Mouse (Mus musculus): ENCODE measurements around the gene Adam8.

The Adam8 gene

DNA sequence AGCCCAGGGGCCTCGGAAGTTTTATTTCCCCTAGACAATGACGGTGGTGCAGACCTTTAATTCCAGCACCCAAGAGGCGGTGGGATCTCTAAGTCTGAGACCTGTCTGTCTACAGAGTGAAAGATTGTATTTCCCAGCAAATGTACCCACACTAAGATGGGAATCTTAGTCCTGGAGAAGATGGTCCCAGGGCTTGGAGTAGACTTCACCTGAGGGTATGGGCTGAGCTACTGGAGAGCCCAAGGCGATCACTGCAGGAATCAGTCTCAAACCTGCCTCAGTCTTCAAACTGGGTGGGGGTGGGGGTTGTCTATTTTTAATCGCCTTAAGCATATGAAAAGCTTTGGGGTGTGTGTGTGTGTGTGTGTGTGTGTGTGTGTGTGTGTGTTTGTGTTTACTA, 46.3 kb downstream of the Adam8 start:
- no peak for DNase-seq (ENCODE audit: extremely low spot score)

DNA sequence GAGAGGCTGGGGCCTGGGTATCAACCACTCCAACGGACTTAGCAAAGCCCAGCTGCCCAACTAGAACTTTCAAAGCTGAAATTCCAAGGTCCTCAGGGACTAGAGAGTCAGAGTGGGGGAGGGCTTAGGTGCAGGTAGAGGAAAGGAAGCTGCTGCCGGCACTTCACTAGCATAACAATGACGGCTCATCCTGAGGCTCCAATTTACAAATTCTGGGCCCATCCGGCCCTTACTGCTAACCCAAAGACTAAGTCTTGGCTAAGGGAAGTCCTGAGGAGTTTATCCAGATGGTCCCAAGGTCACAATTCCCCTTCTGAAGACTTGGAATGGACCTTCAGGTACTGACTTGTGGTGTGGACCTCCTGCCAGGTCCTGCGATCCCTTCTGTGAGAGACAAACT, 46.8 kb downstream of the Adam8 start:
- no peak for DNase-seq (ENCODE audit: extremely low spot score)

DNA sequence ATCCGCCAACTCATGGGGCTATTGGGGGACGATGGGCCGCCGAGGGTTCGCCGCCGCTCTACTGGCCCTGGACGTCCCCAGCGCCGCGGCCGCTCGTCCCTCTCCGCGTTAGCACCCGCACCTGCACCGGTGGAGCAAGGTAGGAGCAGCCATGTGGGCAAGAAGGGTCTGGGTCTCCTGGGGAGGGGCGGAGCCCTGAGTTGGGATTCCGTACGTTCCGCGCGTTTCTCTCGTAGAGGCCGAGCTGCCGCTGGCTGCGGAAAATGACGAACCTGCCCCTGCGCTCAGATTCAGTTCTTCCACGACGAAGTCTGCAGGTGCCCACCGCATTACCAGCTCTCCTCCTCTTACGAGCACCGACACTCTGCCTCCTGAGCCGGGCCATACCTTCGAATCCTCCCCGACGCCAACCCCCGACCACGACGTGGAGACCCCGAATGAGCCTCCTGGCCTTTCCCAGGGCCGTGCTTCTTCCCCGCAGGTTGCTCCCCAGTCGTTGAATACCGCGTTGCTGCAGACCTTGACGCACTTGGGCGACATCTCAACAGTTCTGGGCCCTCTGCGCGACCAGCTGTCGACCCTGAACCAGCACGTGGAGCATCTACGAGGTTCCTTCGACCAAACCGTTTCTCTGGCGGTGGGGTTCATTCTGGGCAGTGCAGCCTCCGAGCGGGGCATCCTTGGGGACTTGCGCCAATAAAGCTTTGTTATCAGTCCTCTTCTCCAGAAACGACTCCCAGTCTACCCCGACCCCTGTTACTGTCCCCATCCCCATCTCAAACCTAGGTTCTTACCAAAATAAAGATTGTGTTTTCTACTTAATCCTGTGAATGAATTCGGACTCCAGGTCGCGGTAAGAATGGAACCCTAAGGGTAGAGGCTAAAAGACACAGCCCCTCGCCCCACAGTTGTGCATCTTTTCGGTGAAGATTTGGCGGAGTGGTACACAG, 47.8 kb downstream of the Adam8 start:
- DNase-seq (ENCODE audit: extremely low spot score): peak; percentile 33

DNA sequence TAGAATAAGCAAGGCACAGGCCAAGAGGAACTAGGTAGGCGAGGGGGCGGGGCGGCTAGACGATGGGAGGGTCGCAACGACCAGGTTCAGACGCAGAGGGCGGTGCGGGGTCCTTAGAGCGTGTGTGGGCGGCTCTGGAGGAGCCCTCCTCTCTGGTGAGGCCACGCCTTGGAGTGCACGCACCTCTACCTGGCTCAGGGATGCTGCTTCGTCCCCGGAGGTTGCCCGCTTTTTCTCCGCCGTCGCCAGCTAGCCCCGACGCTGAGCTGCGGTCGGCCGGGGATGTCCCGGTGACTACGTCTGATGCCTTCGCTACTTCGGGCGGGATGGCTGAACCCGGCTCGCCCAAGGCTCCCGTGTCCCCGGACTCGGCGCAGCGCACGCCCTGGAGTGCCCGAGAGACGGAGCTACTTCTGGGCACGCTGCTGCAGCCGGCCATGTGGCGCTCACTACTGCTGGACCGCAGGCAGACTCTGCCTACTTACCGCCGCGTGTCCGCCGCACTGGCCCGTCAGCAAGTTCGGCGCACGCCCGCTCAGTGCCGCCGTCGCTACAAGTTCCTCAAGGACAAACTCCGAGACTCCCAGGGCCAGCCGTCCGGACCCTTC, 48.6 kb downstream of the Adam8 start, which contains the start of gene Utf1:
Utf1 (plus strand) TSS at position 116 of the 608 bp plus-strand sequence.
- peak; percentile 55 for DNase-seq (ENCODE audit: extremely low spot score)

DNA sequence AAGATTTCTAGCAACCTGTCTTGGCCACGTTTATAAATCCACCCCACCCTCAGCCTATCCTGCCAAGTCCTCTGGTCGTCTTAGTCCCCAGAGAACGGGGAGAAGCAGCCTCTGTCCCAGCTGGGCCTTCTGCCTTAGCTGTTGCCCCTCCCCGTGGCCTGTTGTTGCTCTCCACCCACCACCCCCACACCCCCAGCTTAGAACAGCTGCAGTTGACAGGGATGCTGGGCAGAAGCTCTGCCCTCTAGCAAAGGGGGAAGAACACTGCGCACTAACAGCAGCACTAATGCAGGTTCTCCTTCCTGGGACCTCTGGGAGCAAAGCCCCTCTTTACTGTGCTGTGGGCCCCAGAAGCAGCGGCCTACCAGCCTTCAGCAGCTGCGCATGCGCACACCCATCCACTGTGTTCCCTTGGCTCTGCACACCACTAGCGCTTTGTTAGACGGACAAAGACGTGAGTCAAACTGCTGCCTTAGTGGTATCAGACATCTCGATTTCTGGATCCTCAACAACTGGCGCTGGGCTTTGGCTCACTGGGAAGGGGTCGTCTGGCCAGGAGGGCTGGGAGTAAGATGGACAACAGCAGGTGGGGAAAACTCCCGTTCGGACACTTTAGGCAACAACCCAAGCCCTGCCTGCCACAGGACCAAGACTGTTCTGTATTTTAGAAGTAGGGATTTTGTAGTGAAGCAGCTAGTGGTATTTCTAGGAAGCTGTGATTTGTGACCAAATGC, 51.7 kb downstream of the Adam8 start:
- no peak for DNase-seq (ENCODE audit: extremely low spot score)

DNA sequence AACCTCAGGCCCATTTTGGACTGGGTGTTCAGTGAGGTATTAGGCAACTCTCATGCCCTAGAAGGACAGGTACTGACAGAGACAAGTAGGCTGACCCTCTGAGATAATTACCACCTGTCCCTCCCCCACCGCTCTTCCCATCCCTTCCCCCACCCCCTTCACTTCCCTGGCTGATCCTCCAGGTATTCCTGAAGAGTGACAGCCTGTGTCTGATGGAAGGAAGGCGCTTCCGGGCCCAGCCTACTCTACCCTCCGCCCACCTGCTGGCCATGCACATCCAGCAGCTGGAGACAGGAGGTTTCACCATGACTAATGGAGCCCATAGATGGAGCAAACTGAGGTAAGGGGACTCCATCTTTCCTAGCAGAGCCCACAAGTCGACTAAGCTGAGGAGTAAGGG, 54.6 kb downstream of the Adam8 start:
- DNase-seq (ENCODE audit: extremely low spot score): no peak

DNA sequence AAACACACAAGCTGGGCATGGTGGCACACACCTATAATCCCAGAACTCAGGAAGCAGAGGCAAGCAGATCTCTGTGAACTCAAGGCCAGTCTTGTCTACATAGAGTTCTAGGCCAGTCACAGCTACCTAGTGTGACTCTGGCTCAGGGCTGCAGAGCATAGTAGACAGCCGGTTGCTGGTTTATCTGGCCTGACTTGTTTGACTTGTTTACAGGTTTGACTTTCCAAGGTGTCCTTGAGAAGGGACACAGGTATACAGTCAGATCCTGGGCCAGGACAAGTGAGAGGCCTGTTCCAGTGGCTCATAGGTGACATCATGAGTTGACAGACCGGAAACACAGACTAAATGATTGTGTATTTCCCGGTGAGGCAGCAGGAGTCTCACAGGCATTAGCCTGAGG, 55.2 kb downstream of the Adam8 start:
- DNase-seq (ENCODE audit: extremely low spot score): no peak

DNA sequence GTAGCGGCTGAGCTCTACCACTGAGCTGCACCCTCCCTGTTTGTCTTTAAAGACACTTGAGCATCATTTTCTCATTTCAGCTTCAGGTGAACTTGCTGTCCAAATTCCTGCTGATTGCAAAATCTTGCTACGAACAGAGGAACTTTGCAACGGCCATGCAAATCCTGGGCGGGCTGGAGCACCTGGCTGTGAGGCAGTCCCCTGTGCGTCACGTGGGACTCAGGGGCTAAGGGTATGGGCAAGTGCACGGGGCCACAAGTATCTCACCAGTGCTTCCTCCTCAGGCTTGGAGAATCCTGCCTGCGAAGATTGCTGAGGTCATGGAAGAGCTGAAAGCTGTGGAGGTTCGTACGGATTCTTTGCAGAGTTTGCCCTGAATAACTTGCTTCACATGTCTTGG, 55.7 kb downstream of the Adam8 start:
- DNase-seq (ENCODE audit: extremely low spot score): no peak

DNA sequence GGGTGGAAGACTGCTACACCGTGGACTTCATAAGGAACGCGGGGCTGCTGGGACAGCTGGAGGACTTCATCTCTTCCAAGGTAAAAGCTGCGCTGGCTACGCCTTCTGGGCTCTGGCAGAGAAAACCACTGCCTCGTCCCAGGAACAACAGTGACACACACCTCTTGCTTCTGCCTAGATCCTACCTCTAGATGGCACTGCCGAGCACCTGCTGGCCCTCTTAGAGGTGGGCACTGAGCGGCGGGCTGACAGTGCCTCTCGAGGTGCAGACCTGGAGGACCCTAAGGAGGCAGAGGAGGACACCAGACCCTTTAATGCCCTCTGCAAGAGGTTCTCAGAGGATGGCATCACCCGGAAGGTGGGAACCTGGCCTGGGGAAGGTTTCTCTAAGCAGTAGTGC, 61.6 kb downstream of the Adam8 start:
- DNase-seq (ENCODE audit: extremely low spot score): peak; percentile 55
